Comparison of ENCODE assay signal across 13 mouse cellular contexts in genomic region chr9:83195007-83195406, GRCm38 (mm10). TPM values are rescaled to one million over a fixed set of nuclear protein-coding genes. Genes with fewer than 3 reads are reported as not detected.
DNase-seq lines count a peak whose midpoint lies in the region; ATAC-seq and TF ChIP-seq lines count a peak whose summit lies in the region.
"Had no signal": no experiment of that assay in that cellular context is flagged by ENCODE, and none has a peak within 500 bp of the region (broad histone marks: within the 10 kb centered on the region; RNA-seq: fewer than 3 reads in every experiment).

No protein-coding gene starts in this region.

- H3K4me2 ChIP-seq in lung, postnatal 0 days (replicated peaks; ENCODE audit: low read depth, low read length): no peak overlapping the region
- no peak overlapping the region for H3K4me2 ChIP-seq in forebrain, postnatal 0 days (ENCODE audit: low read depth)
- no peak overlapping the region for H3K4me2 ChIP-seq in neural tube, embryonic 13.5 days
- H3K4me2 ChIP-seq: embryonic facial prominence, embryonic 15.5 days had no signal

- TF ChIP-seq CTCF in lung, postnatal 0 days (IDR thresholded peaks at IDR 0.05): no peak
- TF ChIP-seq CTCF in forebrain, postnatal 0 days (IDR thresholded peaks at IDR 0.05; ENCODE audit: low read depth): no peak

- no peak for TF ChIP-seq EP300 in lung, postnatal 0 days (IDR thresholded peaks at IDR 0.05)

- H3K9ac ChIP-seq in lung, postnatal 0 days (replicated peaks; ENCODE audit: low read depth): no peak overlapping the region
- no peak overlapping the region for H3K9ac ChIP-seq in forebrain, postnatal 0 days
- H3K9ac ChIP-seq in neural tube, embryonic 13.5 days: no peak overlapping the region
- H3K9ac ChIP-seq: embryonic facial prominence, embryonic 15.5 days had no signal

- H3K9me3 ChIP-seq in lung, postnatal 0 days (ENCODE audit: low read length): no peaks in the 10 kb centered on the region
- H3K9me3 ChIP-seq in embryonic facial prominence, embryonic 10.5 days: no peaks in the 10 kb centered on the region
- no peaks in the 10 kb centered on the region for H3K9me3 ChIP-seq in forebrain, postnatal 0 days (ENCODE audit: low read length)
- H3K9me3 ChIP-seq in neural tube, embryonic 13.5 days: no peaks in the 10 kb centered on the region
- H3K9me3 ChIP-seq: embryonic facial prominence, embryonic 15.5 days; heart, embryonic 10.5 days had no signal

- no peak overlapping the region for H3K27ac ChIP-seq in lung, postnatal 0 days (ENCODE audit: low read length)
- H3K27ac ChIP-seq in embryonic facial prominence, embryonic 10.5 days (replicated peaks): no peak overlapping the region
- H3K27ac ChIP-seq in forebrain, postnatal 0 days (ENCODE audit: low read depth, low read length): no peak overlapping the region
- no peak overlapping the region for H3K27ac ChIP-seq in neural tube, embryonic 13.5 days (replicated peaks)
- H3K27ac ChIP-seq: embryonic facial prominence, embryonic 15.5 days; heart, embryonic 10.5 days had no signal

- no peaks in the 10 kb centered on the region for H3K27me3 ChIP-seq in lung, postnatal 0 days (replicated peaks; ENCODE audit: insufficient read depth, low read length)
- H3K27me3 ChIP-seq in embryonic facial prominence, embryonic 10.5 days (replicated peaks; ENCODE audit: low read depth, poor library complexity, severe bottlenecking): no peaks in the 10 kb centered on the region
- no peaks in the 10 kb centered on the region for H3K27me3 ChIP-seq in forebrain, postnatal 0 days (ENCODE audit: insufficient read depth, low read length)
- H3K27me3 ChIP-seq in neural tube, embryonic 13.5 days: no peaks in the 10 kb centered on the region
- H3K27me3 ChIP-seq: embryonic facial prominence, embryonic 15.5 days had no signal

- DNase-seq in lung, postnatal 0 days (ENCODE audit: low spot score): peak; percentile 10
- no peak for DNase-seq in lung, postnatal 14 days
- DNase-seq in embryonic facial prominence, embryonic 10.5 days (ENCODE audit: low spot score): peak; percentile 19
- DNase-seq in forebrain, postnatal 0 days: peak; percentile 18
- DNase-seq in urinary bladder, postnatal 4 days (ENCODE audit: low spot score in 2 of 2): no peak
- DNase-seq in urinary bladder, postnatal 14 days (ENCODE audit: low spot score): no peak
- DNase-seq: adrenal gland, postnatal 36 days; cerebellum, adult 18-20 months; liver; lung, postnatal 36 days had no signal

- no peaks in the 10 kb centered on the region for H3K4me1 ChIP-seq in lung, postnatal 0 days (ENCODE audit: insufficient read depth, low read depth, low read length)
- H3K4me1 ChIP-seq in embryonic facial prominence, embryonic 10.5 days: peaks cover 2% of the 10 kb centered on the region; the same call in 1 of the 2 replicates
- H3K4me1 ChIP-seq in forebrain, postnatal 0 days (ENCODE audit: insufficient read depth): no peaks in the 10 kb centered on the region
- H3K4me1 ChIP-seq in neural tube, embryonic 13.5 days (replicated peaks): peaks cover 11% of the 10 kb centered on the region
- H3K4me1 ChIP-seq: heart, embryonic 10.5 days had no signal

- WGBS in lung, postnatal 0 days: 64% methylated on average over 6 of the region's 6 CpGs
- WGBS in embryonic facial prominence, embryonic 10.5 days: 69% methylated on average over 6 of the region's 6 CpGs
- 27% methylated on average over 6 of the region's 6 CpGs for WGBS in forebrain, postnatal 0 days
- WGBS in neural tube, embryonic 13.5 days: 29% methylated on average over 6 of the region's 6 CpGs

- no peak overlapping the region for H3K4me3 ChIP-seq in lung, postnatal 0 days (ENCODE audit: low read depth, low read length)
- no peak overlapping the region for H3K4me3 ChIP-seq in embryonic facial prominence, embryonic 10.5 days
- H3K4me3 ChIP-seq in forebrain, postnatal 0 days (ENCODE audit: low read depth, low read length): no peak overlapping the region
- no peak overlapping the region for H3K4me3 ChIP-seq in neural tube, embryonic 13.5 days
- H3K4me3 ChIP-seq: embryonic facial prominence, embryonic 15.5 days; heart, embryonic 10.5 days had no signal

- ATAC-seq in lung, postnatal 0 days: no peak
- peak; percentile 58; the same call in 1 of the 2 replicates for ATAC-seq in forebrain, postnatal 0 days
- 0 out of 2 replicates have a peak, but pooled peaks have one; percentile 53 for ATAC-seq in neural tube, embryonic 13.5 days (ENCODE audit: low read depth)

- H3K36me3 ChIP-seq in lung, postnatal 0 days (ENCODE audit: insufficient read depth, low read length): no peaks in the 10 kb centered on the region
- H3K36me3 ChIP-seq in embryonic facial prominence, embryonic 10.5 days (replicated peaks): no peaks in the 10 kb centered on the region
- H3K36me3 ChIP-seq in forebrain, postnatal 0 days (ENCODE audit: insufficient read depth): no peaks in the 10 kb centered on the region
- no peaks in the 10 kb centered on the region for H3K36me3 ChIP-seq in neural tube, embryonic 13.5 days
- H3K36me3 ChIP-seq: embryonic facial prominence, embryonic 15.5 days; heart, embryonic 10.5 days had no signal

RNA-seq across cellular contexts. Expression of gene Hmgn3, which starts 48.5 kb away (rescaled TPM):
- 32.7 and 36.9 TPM in 2 replicates for polyA plus RNA-seq in lung, postnatal 0 days (2015; fragmentation: Nextera tagmentation; extraction: Ambion mirVana)
- 110 and 125 TPM in 2 replicates for polyA plus RNA-seq in embryonic facial prominence, embryonic 10.5 days (2016; fragmentation: Nextera tagmentation; extraction: Ambion mirVana)
- total RNA-seq in forebrain, postnatal 0 days (2014; rRNA removed): 74.6 and 83.9 TPM in 2 replicates
- 213 and 222 TPM in 2 replicates for polyA plus RNA-seq in forebrain, postnatal 0 days (2015; fragmentation: Nextera tagmentation; extraction: Ambion mirVana)
- polyA plus RNA-seq in neural tube, embryonic 13.5 days (2015; fragmentation: Nextera tagmentation; extraction: Ambion mirVana): 98.9 and 112 TPM in 2 replicates

Comparison
In these comparisons a context has a peak if more than half of its experiments do, and no peak if none do; other contexts are left out.
1. DNase-seq: peak in lung, postnatal 0 days (single experiment), embryonic facial prominence, embryonic 10.5 days (single experiment) and forebrain, postnatal 0 days (single experiment); none in lung, postnatal 14 days (single experiment), urinary bladder, postnatal 4 days (0 of 2) and urinary bladder, postnatal 14 days (single experiment).